In genomic region chr13:104588383-104588782, GRCm38 (mm10) we compare ENCODE assay signal across 30 mouse cellular contexts.
DNase-seq lines count a peak whose midpoint lies in the region; ATAC-seq and TF ChIP-seq lines count a peak whose summit lies in the region.
"Had no signal": no experiment of that assay in that cellular context is flagged by ENCODE, and none has a peak within 500 bp of the region (broad histone marks: within the 10 kb centered on the region; RNA-seq: fewer than 3 reads in every experiment).

No protein-coding gene starts in this region.

- peak; percentile 32 for DNase-seq in embryonic facial prominence, embryonic 14.5 days (ENCODE audit: low spot score)
- no peak for DNase-seq in embryonic facial prominence, embryonic 10.5 days (ENCODE audit: low spot score)
- DNase-seq in heart, adult 9 months (ENCODE audit: low spot score in 2 of 2): peak; percentile 11 to 15
- DNase-seq in heart, postnatal 36 days: no peak
- DNase-seq in Patski (ENCODE audit: low read depth, low spot score): peak; percentile 43
- DNase-seq in skeletal muscle tissue, adult 2 months (ENCODE audit: low read depth, low spot score): peak; percentile 37
- no peak for DNase-seq in thymus, postnatal 36 days
- no peak for DNase-seq in right cerebral cortex, postnatal 4 days
- DNase-seq: B cell, adult 2 months; cerebellum, adult 11-12 months; cerebellum, adult 9-11 months; embryo, embryonic 11 days; gastrocnemius, postnatal 36 days; kidney, adult 18-20 months; kidney, postnatal 25 days; lung, postnatal 4 days; right cerebral cortex, postnatal 25 days had no signal

- no peak for ATAC-seq in embryonic facial prominence, embryonic 14.5 days (ENCODE audit: low read depth)
- ATAC-seq in Patski: peak; percentile 73
- ATAC-seq: forebrain, embryonic 13.5 days; inflammation-experienced regulatory T-cells, adult 6 months; lung, postnatal 0 days had no signal

- H3K4me1 ChIP-seq in embryonic facial prominence, embryonic 14.5 days (ENCODE audit: control insufficient read depth, insufficient read depth, low read length): peaks cover 17% of the 10 kb centered on the region
- H3K4me1 ChIP-seq in embryonic facial prominence, embryonic 10.5 days: peaks cover 10% of the 10 kb centered on the region
- H3K4me1 ChIP-seq: forebrain, embryonic 13.5 days; megakaryocyte, embryonic 14.5 days; midbrain, embryonic 12.5 days had no signal

- TF ChIP-seq CTCF in Patski (IDR thresholded peaks at IDR 0.05): no peak

- CTCF ChIA-PET in Patski (lab: Charles Lee): interaction anchor here (1.0 to 1.4 kb wide), 2 partner anchors 94 to 98 kb away, joined by 3 to 4 read pairs; no protein-coding TSS in a partner anchor

- no peaks in the 10 kb centered on the region for H3K36me3 ChIP-seq in embryonic facial prominence, embryonic 14.5 days (ENCODE audit: control insufficient read depth, insufficient read depth, low read length)
- no peaks in the 10 kb centered on the region for H3K36me3 ChIP-seq in embryonic facial prominence, embryonic 10.5 days (replicated peaks)
- H3K36me3 ChIP-seq: embryonic facial prominence, embryonic 13.5 days; heart, embryonic 12.5 days; hindbrain, embryonic 10.5 days; hindbrain, embryonic 15.5 days; kidney, embryonic 15.5 days; limb, embryonic 13.5 days; midbrain, embryonic 12.5 days had no signal

- POLR2A ChIA-PET in Patski (lab: Charles Lee): no interaction called here

- WGBS in embryonic facial prominence, embryonic 14.5 days: 70% methylated on average over 5 of the region's 5 CpGs
- 81% methylated on average over 5 of the region's 5 CpGs for WGBS in embryonic facial prominence, embryonic 10.5 days

- no peak overlapping the region for H3K4me3 ChIP-seq in embryonic facial prominence, embryonic 14.5 days (ENCODE audit: low read depth, low read length)
- no peak overlapping the region for H3K4me3 ChIP-seq in embryonic facial prominence, embryonic 10.5 days
- H3K4me3 ChIP-seq: embryonic facial prominence, embryonic 13.5 days; forebrain, embryonic 13.5 days; heart, embryonic 12.5 days; hindbrain, embryonic 10.5 days; hindbrain, embryonic 15.5 days; kidney, embryonic 15.5 days; limb, embryonic 13.5 days; megakaryocyte, embryonic 14.5 days; midbrain, embryonic 12.5 days had no signal

- no peaks in the 10 kb centered on the region for H3K27me3 ChIP-seq in embryonic facial prominence, embryonic 14.5 days (replicated peaks; ENCODE audit: control insufficient read depth, insufficient read depth, low read length)
- H3K27me3 ChIP-seq in embryonic facial prominence, embryonic 10.5 days (replicated peaks; ENCODE audit: low read depth, poor library complexity, severe bottlenecking): no peaks in the 10 kb centered on the region
- no peaks in the 10 kb centered on the region for H3K27me3 ChIP-seq in Patski
- H3K27me3 ChIP-seq: CH12.LX; embryonic facial prominence, embryonic 13.5 days; forebrain, embryonic 13.5 days; heart, embryonic 12.5 days; hindbrain, embryonic 15.5 days; kidney, embryonic 15.5 days; limb, embryonic 13.5 days; megakaryocyte, embryonic 14.5 days; midbrain, embryonic 12.5 days had no signal

- H3K9ac ChIP-seq in embryonic facial prominence, embryonic 14.5 days (ENCODE audit: low read depth, low read length): no peak overlapping the region
- H3K9ac ChIP-seq: embryonic facial prominence, embryonic 13.5 days; forebrain, embryonic 13.5 days; heart, embryonic 12.5 days; hindbrain, embryonic 15.5 days; kidney, embryonic 15.5 days; limb, embryonic 13.5 days; midbrain, embryonic 12.5 days had no signal

- in situ Hi-C loops in Patski (cut with MboI; ENCODE audit: low pct_unique_long_range_greater_than_20kb): no loop called here

- H3K4me2 ChIP-seq in embryonic facial prominence, embryonic 14.5 days (ENCODE audit: low read depth, low read length): no peak overlapping the region
- H3K4me2 ChIP-seq: embryonic facial prominence, embryonic 13.5 days; forebrain, embryonic 13.5 days; heart, embryonic 12.5 days; hindbrain, embryonic 15.5 days; kidney, embryonic 15.5 days; limb, embryonic 13.5 days; liver, embryonic 11.5 days; midbrain, embryonic 12.5 days had no signal

- intact Hi-C loops in heart, postnatal 36 days (cut with DNase I): no loop called here

- no peaks in the 10 kb centered on the region for H3K9me3 ChIP-seq in embryonic facial prominence, embryonic 14.5 days (ENCODE audit: control insufficient read depth, low read length)
- H3K9me3 ChIP-seq in embryonic facial prominence, embryonic 10.5 days: no peaks in the 10 kb centered on the region
- H3K9me3 ChIP-seq: embryonic facial prominence, embryonic 13.5 days; forebrain, embryonic 13.5 days; hindbrain, embryonic 10.5 days; hindbrain, embryonic 15.5 days; kidney, embryonic 15.5 days; limb, embryonic 13.5 days; megakaryocyte, embryonic 14.5 days; midbrain, embryonic 12.5 days had no signal

- H3K27ac ChIP-seq in embryonic facial prominence, embryonic 14.5 days (replicated peaks; ENCODE audit: low read depth, low read length): no peak overlapping the region
- H3K27ac ChIP-seq in embryonic facial prominence, embryonic 10.5 days (replicated peaks): no peak overlapping the region
- H3K27ac ChIP-seq: embryonic facial prominence, embryonic 13.5 days; forebrain, embryonic 13.5 days; hindbrain, embryonic 10.5 days; hindbrain, embryonic 15.5 days; kidney, embryonic 15.5 days; limb, embryonic 13.5 days; midbrain, embryonic 12.5 days had no signal

Comparison
In these comparisons a context has a peak if more than half of its experiments do, and no peak if none do; other contexts are left out.
1. DNase-seq: peak in embryonic facial prominence, embryonic 14.5 days (single experiment), heart, adult 9 months (2 of 2), Patski (single experiment) and skeletal muscle tissue, adult 2 months (single experiment); none in embryonic facial prominence, embryonic 10.5 days (single experiment), heart, postnatal 36 days (0 of 2), thymus, postnatal 36 days (0 of 2) and right cerebral cortex, postnatal 4 days (single experiment).